Mouse (Mus musculus) heart, embryonic 13.5 days (tissue): ENCODE measurements around the gene Slc17a5. TPM values are rescaled to one million over a fixed set of nuclear protein-coding genes. Genes with fewer than 3 reads are reported as not detected.

ENCODE experiments used
- ATAC-seq: fragments of 200-750 bp; cut with Nextera tagmentation; 2 replicates; pipeline ENCODE4 v1.8.0; 2017; ENCODE audit warnings: moderate TSS enrichment; ENCODE audit not compliant: insufficient number of reproducible peaks, low FRiP score, low TSS enrichment; ENCODE audit errors: extremely low read depth
- H3K27ac ChIP-seq: fragments of 300-500 bp; sonication (generic); replicated peaks from 2 replicates; pipeline ENCODE4 v1.5.1; 2015; ENCODE audit warnings: moderate library complexity, mild to moderate bottlenecking, inconsistent platforms
- H3K27me3 ChIP-seq: fragments of 300-500 bp; sonication (generic); replicated peaks from 2 replicates; pipeline ENCODE4 v1.6.1; 2015; ENCODE audit warnings: mild to moderate bottlenecking, inconsistent platforms
- H3K36me3 ChIP-seq: fragments of 300-500 bp; sonication (generic); 2 replicates; pipeline ENCODE4 v1.6.1; 2015; ENCODE audit warnings: mild to moderate bottlenecking, inconsistent platforms
- H3K4me1 ChIP-seq: fragments of 300-500 bp; sonication (generic); 2 replicates; pipeline ENCODE4 v1.6.1; 2015; ENCODE audit warnings: inconsistent platforms
- H3K4me2 ChIP-seq: fragments of 300-500 bp; sonication (generic); 2 replicates; pipeline ENCODE4 v1.6.1; 2015; ENCODE audit warnings: inconsistent platforms, mild to moderate bottlenecking, moderate library complexity
- H3K4me3 ChIP-seq: fragments of 300-500 bp; sonication (generic); 2 replicates; pipeline ENCODE4 v1.5.1; 2015; ENCODE audit warnings: moderate library complexity, mild to moderate bottlenecking, inconsistent platforms
- H3K9ac ChIP-seq: fragments of 300-500 bp; sonication (generic); 2 replicates; pipeline ENCODE4 v1.6.1; 2015; ENCODE audit warnings: inconsistent platforms, mild to moderate bottlenecking, moderate library complexity
- H3K9me3 ChIP-seq: fragments of 300-500 bp; sonication (generic); 2 replicates; pipeline ENCODE4 v1.6.1; 2016; ENCODE audit warnings: inconsistent platforms
- WGBS: fragments of 180-500 bp; shearing (Covaris S2); methylation state at CpG from one replicate; pipeline ENCODE4 v1.1.7; 2015; ENCODE audit warnings: mixed read lengths; 5-methylcytosine and 5-hydroxymethylcytosine counted together
- polyA plus RNA-seq: library from polyadenylated mRNA; unstranded; fragments of >200 nt; fragmentation: Nextera tagmentation; extraction: Ambion mirVana; gene quantifications from 2 replicates; pipeline ENCODE4 v1.2.1, GENCODE M21; 2015

The Slc17a5 gene
- polyA plus RNA-seq, 1 experiment from 2014 or later: 8.1 TPM

GRCm38 (mm10) chr9:78516125-78516524, 71.7 kb downstream of the Slc17a5 start:
- Histone ChIP-seq H3K27ac (peak overlapping the region; percentile 69), H3K9ac (0 out of 2 replicates have a peak overlapping the region, but pooled peaks have one; percentile 10)
- no peak for ATAC-seq

GRCm38 (mm10) chr9:78514681-78515080, 73.2 kb downstream of the Slc17a5 start:
- Histone ChIP-seq H3K27me3 (no peaks in the 10 kb centered on the region), H3K36me3 (no peaks in the 10 kb centered on the region), H3K4me1 (peaks cover 52% of the 10 kb centered on the region), H3K27ac (peak overlapping the region; percentile 87), H3K9ac (no peak overlapping the region), H3K4me2 (no peak overlapping the region), H3K4me3 (no peak overlapping the region), H3K9me3 (no peaks in the 10 kb centered on the region)
- WGBS: 59% methylated on average over 4 of the region's 4 CpGs
- ATAC-seq: no peak

More at GRCm38 (mm10) chr9:78516125-78516524, 71.7 kb downstream of the Slc17a5 start:
- no peak overlapping the region for H3K4me3 ChIP-seq
- no peaks in the 10 kb centered on the region for H3K36me3 ChIP-seq
- WGBS: 14% methylated on average over 3 of the region's 3 CpGs
- peak overlapping the region; percentile 12; the same call in 1 of the 2 replicates for H3K4me2 ChIP-seq
- no peaks in the 10 kb centered on the region for H3K27me3 ChIP-seq
- no peaks in the 10 kb centered on the region for H3K9me3 ChIP-seq
- H3K4me1 ChIP-seq: peaks cover 60% of the 10 kb centered on the region

DNA sequence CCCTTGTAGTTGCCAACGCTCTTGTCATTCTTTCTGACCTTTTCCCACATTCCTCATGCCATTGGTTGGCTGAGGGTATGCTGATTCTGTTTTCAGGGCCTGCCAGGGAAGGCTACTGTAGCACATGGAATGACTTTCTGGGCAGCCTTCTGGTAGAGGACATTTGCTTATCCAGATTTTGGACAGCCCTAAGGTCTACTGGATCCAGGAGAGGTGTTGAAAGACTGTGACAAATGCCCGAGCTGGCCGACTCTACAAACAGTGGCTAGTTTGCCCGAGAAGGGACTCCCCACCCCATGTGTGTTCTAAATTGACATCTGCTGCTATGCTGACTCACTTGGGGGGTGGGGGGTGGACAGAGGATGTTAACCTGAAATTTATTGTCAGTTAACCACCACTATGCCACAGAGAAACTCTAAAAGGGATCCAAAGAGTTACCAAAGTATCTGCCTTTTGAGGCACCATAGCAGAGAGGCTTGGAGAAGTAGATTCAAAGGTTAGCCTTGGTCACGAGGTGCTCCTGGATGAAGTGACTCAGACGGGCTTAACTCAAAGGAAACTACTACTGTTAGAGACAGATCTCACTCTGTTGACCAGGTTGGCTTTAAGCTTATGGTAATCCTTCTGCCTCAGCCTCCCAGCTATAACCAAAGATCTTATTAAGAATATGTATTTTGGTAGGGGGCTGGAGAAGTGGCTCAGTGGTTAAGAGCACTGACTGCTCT, 73.9 kb downstream of the Slc17a5 start:
- Histone ChIP-seq H3K9ac (no peak overlapping the region), H3K36me3 (no peaks in the 10 kb centered on the region), H3K9me3 (no peaks in the 10 kb centered on the region), H3K4me2 (no peak overlapping the region), H3K27me3 (no peaks in the 10 kb centered on the region), H3K27ac (peak overlapping the region; percentile 87), H3K4me3 (no peak overlapping the region), H3K4me1 (peaks cover 49% of the 10 kb centered on the region)
- WGBS: 31% methylated on average over 6 of the region's 6 CpGs
- ATAC-seq: no peak

- peak overlapping the region; percentile 87 for H3K27ac ChIP-seq
- ATAC-seq: no peak
- WGBS: 95% methylated on average over 5 of the region's 5 CpGs
Measured at GRCm38 (mm10) chr9:78511705-78512104, 76.1 kb downstream of the Slc17a5 start.

GRCm38 (mm10) chr9:78508106-78508786, 79.6 kb downstream of the Slc17a5 start:
- H3K9me3 ChIP-seq: no peaks in the 10 kb centered on the region
- WGBS: 74% methylated on average over 16 of the region's 16 CpGs
- no peak overlapping the region for H3K27ac ChIP-seq
- H3K4me1 ChIP-seq: peaks cover 44% of the 10 kb centered on the region
- no peaks in the 10 kb centered on the region for H3K27me3 ChIP-seq
- no peak overlapping the region for H3K4me2 ChIP-seq
- no peak for ATAC-seq
- no peak overlapping the region for H3K9ac ChIP-seq
- no peaks in the 10 kb centered on the region for H3K36me3 ChIP-seq
- no peak overlapping the region for H3K4me3 ChIP-seq

More at GRCm38 (mm10) chr9:78511705-78512104, 76.1 kb downstream of the Slc17a5 start:
- Histone ChIP-seq H3K36me3 (no peaks in the 10 kb centered on the region), H3K4me3 (no peak overlapping the region), H3K9me3 (no peaks in the 10 kb centered on the region), H3K4me1 (peaks cover 45% of the 10 kb centered on the region), H3K4me2 (no peak overlapping the region), H3K27me3 (no peaks in the 10 kb centered on the region), H3K9ac (no peak overlapping the region)

- peak overlapping the region; percentile 65; the same call in 1 of the 2 replicates for H3K9ac ChIP-seq
- peak overlapping the region; percentile 51 for H3K4me2 ChIP-seq
- peaks cover 38% of the 10 kb centered on the region for H3K4me1 ChIP-seq
- ATAC-seq: no peak
- H3K4me3 ChIP-seq: no peak overlapping the region
- H3K27me3 ChIP-seq: no peaks in the 10 kb centered on the region
- H3K36me3 ChIP-seq: no peaks in the 10 kb centered on the region
- H3K27ac ChIP-seq: peak overlapping the region; percentile 74
- WGBS: 31% methylated on average over 7 of the region's 7 CpGs
- no peaks in the 10 kb centered on the region for H3K9me3 ChIP-seq
Measured at GRCm38 (mm10) chr9:78506722-78507077, 81.1 kb downstream of the Slc17a5 start.

- ATAC-seq: no peak; the same call in 1 of the 2 replicates
- H3K9me3 ChIP-seq: no peaks in the 10 kb centered on the region
- no peaks in the 10 kb centered on the region for H3K36me3 ChIP-seq
- 11% methylated on average over 11 of the region's 11 CpGs for WGBS
- H3K9ac ChIP-seq: peak overlapping the region; percentile 65; the same call in 1 of the 2 replicates
- peaks cover 40% of the 10 kb centered on the region for H3K4me1 ChIP-seq
- H3K27me3 ChIP-seq: no peaks in the 10 kb centered on the region
- no peak overlapping the region for H3K4me3 ChIP-seq
- peak overlapping the region; percentile 74 for H3K27ac ChIP-seq
- peak overlapping the region; percentile 51 for H3K4me2 ChIP-seq
Measured at GRCm38 (mm10) chr9:78506002-78506721, 81.7 kb downstream of the Slc17a5 start.

DNA sequence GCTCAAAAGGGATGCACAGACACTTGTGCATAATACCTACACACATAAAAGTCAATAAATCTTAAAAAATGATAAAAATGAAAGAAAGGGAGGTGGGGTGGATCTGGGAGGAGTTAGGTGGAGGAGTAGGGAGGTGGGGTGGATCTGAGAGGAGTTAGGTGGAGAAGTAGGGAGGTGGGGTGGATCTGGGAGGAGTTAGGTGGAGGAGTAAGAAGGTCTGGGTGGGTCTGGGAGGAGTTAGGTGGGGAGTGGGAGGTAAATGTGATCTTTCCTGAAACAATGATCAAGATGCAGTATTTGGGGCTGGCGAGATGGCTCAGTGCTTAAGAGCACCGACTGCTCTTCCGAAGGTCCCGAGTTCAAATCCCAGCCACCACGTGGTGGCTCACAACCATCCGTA, 82.6 kb downstream of the Slc17a5 start:
- Histone ChIP-seq H3K27me3 (no peaks in the 10 kb centered on the region), H3K9me3 (no peaks in the 10 kb centered on the region), H3K4me1 (peaks cover 46% of the 10 kb centered on the region), H3K9ac (no peak overlapping the region), H3K4me3 (no peak overlapping the region), H3K4me2 (no peak overlapping the region), H3K36me3 (no peaks in the 10 kb centered on the region), H3K27ac (no peak overlapping the region)
- 90% methylated on average over 6 of the region's 6 CpGs for WGBS
- ATAC-seq: no peak

- Histone ChIP-seq H3K4me3 (no peak overlapping the region), H3K27me3 (no peaks in the 10 kb centered on the region), H3K36me3 (no peaks in the 10 kb centered on the region), H3K4me2 (no peak overlapping the region), H3K9ac (no peak overlapping the region), H3K27ac (peak overlapping the region; percentile 50), H3K4me1 (peaks cover 52% of the 10 kb centered on the region), H3K9me3 (no peaks in the 10 kb centered on the region)
- ATAC-seq: no peak
- WGBS: 27% methylated on average over 3 of the region's 3 CpGs
Measured at GRCm38 (mm10) chr9:78504679-78505078, 83.2 kb downstream of the Slc17a5 start.

GRCm38 (mm10) chr9:78504133-78504532, 83.7 kb downstream of the Slc17a5 start:
- Histone ChIP-seq H3K9ac (no peak overlapping the region), H3K36me3 (no peaks in the 10 kb centered on the region), H3K4me1 (peaks cover 53% of the 10 kb centered on the region), H3K27me3 (no peaks in the 10 kb centered on the region), H3K4me3 (no peak overlapping the region), H3K9me3 (no peaks in the 10 kb centered on the region), H3K27ac (no peak overlapping the region; the same call in 1 of the 2 replicates), H3K4me2 (no peak overlapping the region)
- WGBS: 67% methylated on average over 4 of the region's 4 CpGs
- no peak for ATAC-seq
